23 mouse cellular contexts compared by ENCODE assay signal in genomic region chr4:117357104-117357503, GRCm38 (mm10).
"Had no signal": no experiment of that assay in that cellular context is flagged by ENCODE, and none has a peak within 500 bp of the region (broad histone marks: within the 10 kb centered on the region; RNA-seq: fewer than 3 reads in every experiment).

No protein-coding gene starts in this region.

- H3K4me2 ChIP-seq: kidney, embryonic 15.5 days; limb, embryonic 12.5 days; limb, embryonic 15.5 days; liver, embryonic 11.5 days; lung, embryonic 14.5 days; midbrain, embryonic 12.5 days; midbrain, embryonic 15.5 days; neural tube, embryonic 12.5 days; neural tube, embryonic 15.5 days had no signal

- H3K9me3 ChIP-seq: kidney, embryonic 15.5 days; limb, embryonic 12.5 days; limb, embryonic 15.5 days; midbrain, embryonic 12.5 days; midbrain, embryonic 15.5 days; neural tube, embryonic 12.5 days; neural tube, embryonic 15.5 days had no signal

- DNase-seq: kidney, adult 11 months; kidney, adult 8-10 months; kidney, postnatal 14 days; layer of hippocampus, adult 9-11 months; liver, postnatal 0 days; lung, embryonic 14.5 days; lung, postnatal 10 days; lung, postnatal 4 days; retina, postnatal 1 day; right cerebral cortex, postnatal 25 days; spleen, adult 18-20 months; thymus, adult 18-20 months; thymus, postnatal 36 days had no signal

- H3K27me3 ChIP-seq: limb, embryonic 15.5 days had no signal

- H3K27ac ChIP-seq: kidney, embryonic 15.5 days; layer of hippocampus, adult 2 months; limb, embryonic 15.5 days; liver, embryonic 14.5 days; midbrain, embryonic 12.5 days; midbrain, embryonic 15.5 days; neural tube, embryonic 12.5 days; neural tube, embryonic 15.5 days had no signal

- H3K9ac ChIP-seq: kidney, embryonic 15.5 days; limb, embryonic 12.5 days; limb, embryonic 15.5 days; liver, embryonic 14.5 days; liver, postnatal 0 days; lung, embryonic 14.5 days; midbrain, embryonic 12.5 days; midbrain, embryonic 15.5 days; neural tube, embryonic 12.5 days; neural tube, embryonic 15.5 days had no signal

- ATAC-seq: liver, postnatal 0 days; midbrain, embryonic 15.5 days had no signal

- H3K4me3 ChIP-seq: kidney, embryonic 15.5 days; layer of hippocampus, adult 2 months; limb, embryonic 12.5 days; limb, embryonic 15.5 days; midbrain, embryonic 12.5 days; midbrain, embryonic 15.5 days; neural tube, embryonic 12.5 days; neural tube, embryonic 15.5 days had no signal

- H3K36me3 ChIP-seq: kidney, embryonic 15.5 days; limb, embryonic 12.5 days; limb, embryonic 15.5 days; midbrain, embryonic 12.5 days; midbrain, embryonic 15.5 days; neural tube, embryonic 12.5 days; neural tube, embryonic 15.5 days had no signal
